Mouse (Mus musculus) embryo, embryonic 11 days (tissue): Measurements from ENCODE around the gene Pfdn5.

ENCODE experiments used
- DNase-seq: peaks from one replicate; pipeline ENCODE4 v3.0.0-alpha.2; 2015

Gene Pfdn5

GRCm38 (mm10) chr15:102376453-102377162 lies 50.7 kb downstream of the Pfdn5 start:
- peak; percentile 78 for DNase-seq

- peak; percentile 94 for DNase-seq
Observed at GRCm38 (mm10) chr15:102377163-102377543, 51.2 kb downstream of the Pfdn5 start.

DNA sequence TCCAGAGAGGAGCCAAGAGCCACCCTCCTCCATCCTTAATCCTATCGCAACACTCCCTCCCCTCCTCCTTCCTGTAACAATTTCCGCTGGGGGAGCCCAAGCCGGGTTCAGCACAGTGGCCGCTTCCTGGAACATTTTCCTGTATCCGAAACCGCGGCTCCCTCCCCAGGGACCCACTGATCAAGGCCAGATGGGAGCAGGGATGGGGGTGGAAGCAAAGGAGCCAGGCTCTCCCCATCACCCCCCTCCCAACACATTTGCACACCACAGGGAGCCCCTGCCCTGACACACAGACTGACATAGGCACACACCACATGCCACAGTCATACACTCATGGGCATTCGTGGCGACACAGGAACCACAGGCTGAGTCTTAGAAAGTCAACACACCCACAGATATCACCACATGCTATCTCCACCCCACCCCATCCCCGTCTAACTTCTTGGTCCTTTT lies 51.9 kb downstream of the Pfdn5 start:
- DNase-seq = peak; percentile 70
